Comparison of ENCODE assay signal across 23 mouse cellular contexts in genomic region chr1:151359374-151359773, GRCm38 (mm10).
"Had no signal": no experiment of that assay in that cellular context is flagged by ENCODE, and none has a peak within 500 bp of the region (broad histone marks: within the 10 kb centered on the region; RNA-seq: fewer than 3 reads in every experiment).

No protein-coding gene starts in this region.

- H3K4me1 ChIP-seq: heart, embryonic 10.5 days; heart, embryonic 12.5 days; hindbrain, embryonic 13.5 days; hindbrain, embryonic 15.5 days; kidney, embryonic 15.5 days; limb, embryonic 10.5 days; limb, embryonic 12.5 days had no signal

- DNase-seq: gastrocnemius, adult 2 months; gastrocnemius, postnatal 10 days; gastrocnemius, postnatal 25 days; heart, adult 2 months; heart, postnatal 10 days; kidney, adult 11 months; kidney, adult 2 months; kidney, adult 9 months; kidney, postnatal 14 days; kidney, postnatal 36 days; layer of hippocampus, adult 9-11 months; layer of hippocampus, postnatal 36 days; liver; liver, embryonic 13.5 days had no signal

- H3K4me3 ChIP-seq: gastrocnemius, adult 2 months; heart, adult 2 months; heart, embryonic 10.5 days; heart, embryonic 12.5 days; hindbrain, embryonic 13.5 days; hindbrain, embryonic 15.5 days; kidney, embryonic 15.5 days; limb, embryonic 10.5 days; limb, embryonic 12.5 days; liver, embryonic 13.5 days had no signal

- H3K27ac ChIP-seq: gastrocnemius, adult 2 months; heart, adult 2 months; heart, embryonic 10.5 days; hindbrain, embryonic 13.5 days; hindbrain, embryonic 15.5 days; hindbrain, postnatal 0 days; kidney, embryonic 15.5 days; kidney, postnatal 0 days; limb, embryonic 10.5 days; limb, embryonic 12.5 days; liver, embryonic 13.5 days had no signal
